Mouse (Mus musculus) thymus, adult 2 months (tissue): ENCODE results near the gene Cds2.

Experiments used
- CTCF ChIP-seq: fragments of 200-500 bp; IDR thresholded peaks from 2 replicates; pipeline ENCODE4 v1.5.1; 2012; ENCODE audit warnings: mild to moderate bottlenecking, control low read depth, low read length, moderate library complexity, borderline replicate concordance; ENCODE audit not compliant: control insufficient read depth, poor library complexity, insufficient read depth; ENCODE audit errors: extremely low read depth
- POLR2A ChIP-seq: fragments of 200-500 bp; IDR thresholded peaks from 2 replicates; pipeline ENCODE4 v1.6.1; 2012; ENCODE audit warnings: mild to moderate bottlenecking, low read length, control low read depth, moderate library complexity; ENCODE audit not compliant: control insufficient read depth, poor library complexity, insufficient read depth; ENCODE audit errors: extremely low read depth

DNA sequence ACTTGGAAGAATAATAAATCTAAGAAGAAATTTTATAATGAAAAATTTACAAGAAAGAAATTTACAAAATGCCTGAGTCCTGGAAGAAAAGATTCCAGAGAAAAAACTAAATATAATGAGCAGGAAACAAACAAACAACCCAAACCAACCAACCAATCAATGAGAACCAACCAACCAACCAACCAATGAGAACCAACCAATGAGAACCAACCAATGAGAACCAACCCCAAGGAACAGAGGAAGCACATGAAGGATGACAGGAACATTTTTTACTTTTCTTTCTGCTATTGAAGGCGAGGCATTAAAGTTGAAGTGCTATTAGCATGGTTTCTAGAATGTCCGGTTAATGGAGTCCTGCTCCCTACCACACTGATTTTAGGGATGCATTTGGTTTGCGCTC, 2.3 kb upstream of the Cds2 start:
- TF ChIP-seq POLR2A (no peak), CTCF (no peak)
